Mouse (Mus musculus): Measurements from ENCODE around the gene Otx1. TPM values are rescaled to one million over a fixed set of nuclear protein-coding genes. Genes with fewer than 3 reads are reported as not detected.

The Otx1 gene
- total and polyA plus RNA-seq, 3 experiments: not detected

DNA sequence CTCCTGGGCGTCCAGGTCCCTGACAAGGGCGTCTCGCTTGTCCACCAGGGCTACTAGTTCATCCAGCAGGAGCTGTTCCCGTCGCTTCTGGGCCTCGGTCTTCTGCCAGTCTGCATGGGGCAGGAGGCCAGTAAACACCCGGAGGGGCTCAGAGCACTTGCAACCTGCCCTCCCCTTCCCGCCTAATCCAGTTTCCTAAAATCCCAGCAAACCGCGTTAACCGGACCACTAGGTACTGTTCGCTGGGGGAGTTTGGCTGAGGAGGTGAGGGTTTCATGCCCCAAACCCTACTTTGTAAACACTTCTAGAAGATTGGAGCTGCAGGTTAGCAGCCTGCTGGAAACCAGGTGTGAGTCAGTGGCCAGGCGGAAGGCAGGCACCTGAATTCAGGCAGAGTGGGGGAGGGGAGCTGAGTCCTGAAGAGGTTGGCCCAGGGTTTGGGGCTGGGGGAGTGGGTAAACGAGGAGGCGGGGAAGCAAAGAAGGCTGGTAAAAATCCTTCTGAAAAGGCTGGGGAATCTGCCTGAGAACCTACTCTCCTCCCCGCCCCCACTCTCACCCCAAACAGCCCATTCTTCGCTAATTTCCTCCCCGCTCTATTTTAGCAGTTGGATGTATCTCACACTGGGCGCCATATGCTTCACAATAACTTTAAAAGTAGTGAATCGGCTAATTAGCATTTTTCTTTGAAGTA is 4.5 kb upstream of the Otx1 start (continued):
- TF ChIP-seq POLR2A (IDR thresholded peaks at IDR 0.05; ENCODE audit: control insufficient read depth in 1 of 2, insufficient read depth in 1 of 2, low read depth in 1 of 2, low read length in 2 of 2, poor library complexity in 1 of 2): no peak

DNA sequence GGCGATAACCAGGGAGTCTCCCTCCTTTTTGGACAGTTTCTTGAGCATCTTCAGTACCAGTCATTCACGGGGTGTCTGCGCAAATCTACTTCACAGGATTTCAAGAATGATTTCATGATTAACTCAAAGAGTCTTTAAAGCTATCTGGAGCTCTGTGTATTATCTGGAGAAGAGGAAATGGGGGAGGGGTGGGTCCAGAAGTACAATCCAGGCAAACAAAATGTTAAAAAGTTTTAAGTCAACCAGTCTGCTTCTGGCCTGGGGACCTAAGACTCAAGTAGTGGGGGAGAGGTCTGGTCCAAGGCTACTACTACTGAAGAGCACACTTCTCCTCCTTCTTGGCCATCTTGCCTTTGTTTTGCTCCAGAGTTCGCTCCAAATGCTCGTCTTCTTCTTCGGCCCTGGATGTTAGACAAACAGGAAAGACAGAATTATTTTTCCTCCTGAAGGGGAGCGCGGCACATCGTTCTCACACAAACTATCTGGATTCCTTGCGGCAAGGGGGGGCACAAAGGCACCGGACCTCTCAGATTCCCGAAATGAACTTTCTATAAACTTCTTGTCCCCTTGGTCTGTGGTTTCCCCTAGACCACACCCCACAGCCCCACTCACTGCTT is 3.9 kb upstream of the Otx1 start:
- Histone ChIP-seq H3K4me3 (ENCODE audit: control insufficient read depth in 1 of 2, insufficient read depth in 1 of 2, low read depth in 2 of 2, low read length in 2 of 2) (no peak overlapping the region), H3K27me3 (ENCODE audit: control insufficient read depth in 1 of 2, insufficient read depth in 2 of 2, low read length in 2 of 2) (no peaks in the 10 kb centered on the region), H3K36me3 (ENCODE audit: control insufficient read depth in 1 of 2, insufficient read depth in 2 of 2, low read length in 2 of 2) (peaks cover 0 to 9% of the 10 kb centered on the region in 2 experiments; a peak in 2 of 4 replicates), H3K9ac (ENCODE audit: control insufficient read depth, low read depth, low read length, poor library complexity, severe bottlenecking) (no peak overlapping the region), H3K9me3 (replicated peaks; ENCODE audit: insufficient read depth, low read length) (no peaks in the 10 kb centered on the region), H3K27ac (ENCODE audit: control insufficient read depth, low read depth, low read length) (no peak overlapping the region), H3K79me2 (ENCODE audit: control insufficient read depth, insufficient read depth, low read length, poor library complexity) (no peaks in the 10 kb centered on the region), H3K4me1 (ENCODE audit: control insufficient read depth in 1 of 2, insufficient read depth in 2 of 2, low read length in 2 of 2) (peaks cover 0 to 15% of the 10 kb centered on the region in 2 experiments; a peak in 3 of 4 replicates)
- TF ChIP-seq TCF12 (IDR thresholded peaks at IDR 0.05; ENCODE audit: low read depth, low read length) (no peak), CHD2 (IDR thresholded peaks at IDR 0.05; ENCODE audit: low read length) (no peak), TBP (IDR thresholded peaks at IDR 0.05; ENCODE audit: low read depth, low read length) (no peak), RCOR1 (IDR thresholded peaks at IDR 0.05; ENCODE audit: low read depth, low read length) (no peak), ZMIZ1 (IDR thresholded peaks at IDR 0.05; ENCODE audit: low read depth, low read length) (no peak), JUND (IDR thresholded peaks at IDR 0.05; ENCODE audit: low read depth, low read length) (no peak), KAT2A (conservative IDR thresholded peaks at IDR 0.05; ENCODE audit: low read depth, low read length) (no peak), NRF1 (IDR thresholded peaks at IDR 0.05; ENCODE audit: insufficient read depth, low read depth, low read length, poor library complexity, severe bottlenecking) (no peak), RAD21 (IDR thresholded peaks at IDR 0.05; ENCODE audit: low read depth, low read length) (no peak)
- DNase-seq (ENCODE audit: low read depth, low spot score): no peak

DNA sequence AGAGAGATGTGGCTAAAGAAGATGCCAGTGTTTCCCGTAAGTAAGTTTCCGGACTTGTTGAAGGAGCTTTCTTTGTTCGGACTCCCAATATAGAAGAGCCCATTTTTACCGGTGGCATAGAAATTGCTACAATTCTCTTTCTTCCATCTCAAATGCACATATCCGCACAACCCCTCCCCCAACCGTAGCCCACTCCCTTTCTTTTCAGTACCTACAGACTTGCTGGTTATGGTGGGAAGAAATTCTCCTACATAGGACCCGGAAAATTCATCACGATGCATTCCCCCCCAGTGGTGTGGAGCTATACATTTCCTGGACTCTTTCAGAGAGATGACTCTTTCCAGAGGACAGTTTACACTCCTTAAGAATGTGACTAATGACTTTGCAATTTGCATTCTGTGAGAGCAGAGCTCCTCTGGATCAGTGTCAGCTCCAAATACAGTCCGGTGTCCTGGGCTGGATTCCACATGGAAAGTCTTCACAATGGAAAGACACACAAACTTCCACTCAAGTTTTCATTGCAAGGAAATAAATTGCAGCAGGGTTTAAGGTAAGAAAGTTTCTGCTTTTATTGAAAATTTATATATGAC is 2.7 kb upstream of the Otx1 start:
- H3K9me3 ChIP-seq (replicated peaks; ENCODE audit: insufficient read depth, low read length): no peaks in the 10 kb centered on the region
- H3K36me3 ChIP-seq (ENCODE audit: control insufficient read depth in 1 of 2, insufficient read depth in 2 of 2, low read length in 2 of 2): peaks cover 0 to 9% of the 10 kb centered on the region in 2 experiments; a peak in 2 of 4 replicates
- no peak overlapping the region for H3K9ac ChIP-seq (ENCODE audit: control insufficient read depth, low read depth, low read length, poor library complexity, severe bottlenecking)
- TF ChIP-seq SIN3A (IDR thresholded peaks at IDR 0.05; ENCODE audit: low read length) (no peak), TAL1 (IDR thresholded peaks at IDR 0.05; ENCODE audit: low read length) (no peak), ETS1 (IDR thresholded peaks at IDR 0.05; ENCODE audit: low read depth, low read length) (no peak), USF2 (IDR thresholded peaks at IDR 0.05; ENCODE audit: borderline replicate concordance in 1 of 2, insufficient read depth in 1 of 2, low read depth in 1 of 2, low read length in 2 of 2) (no peak), EP300 (IDR thresholded peaks at IDR 0.05; ENCODE audit: low read depth in 1 of 2, low read length in 2 of 2) (no peak), E2F4 (IDR thresholded peaks at IDR 0.05; ENCODE audit: borderline replicate concordance, low read depth, low read length) (no peak), GATA1 (IDR thresholded peaks at IDR 0.05; ENCODE audit: low read depth, low read length) (no peak), BHLHE40 (IDR thresholded peaks at IDR 0.05; ENCODE audit: borderline replicate concordance, low read depth, low read length) (no peak), TCF12 (IDR thresholded peaks at IDR 0.05; ENCODE audit: low read depth, low read length) (no peak), GABPA (IDR thresholded peaks at IDR 0.05; ENCODE audit: low read depth, low read length) (no peak), ZMIZ1 (IDR thresholded peaks at IDR 0.05; ENCODE audit: low read depth, low read length) (no peak), ZC3H11A (IDR thresholded peaks at IDR 0.05; ENCODE audit: low read depth, low read length) (no peak), SMC3 (IDR thresholded peaks at IDR 0.05; ENCODE audit: low read depth, low read length) (no peak), MYC (IDR thresholded peaks at IDR 0.05; ENCODE audit: low read depth, low read length) (no peak), NELFE (IDR thresholded peaks at IDR 0.05; ENCODE audit: low read depth, low read length) (no peak), ELF1 (IDR thresholded peaks at IDR 0.05; ENCODE audit: low read depth, low read length) (no peak), MAX (IDR thresholded peaks at IDR 0.05; ENCODE audit: low read length) (no peak)
- peaks cover 0 to 15% of the 10 kb centered on the region in 2 experiments; a peak in 3 of 4 replicates for H3K4me1 ChIP-seq (ENCODE audit: control insufficient read depth in 1 of 2, insufficient read depth in 2 of 2, low read length in 2 of 2)
- H3K79me2 ChIP-seq (ENCODE audit: control insufficient read depth, insufficient read depth, low read length, poor library complexity): no peaks in the 10 kb centered on the region
- no peak for DNase-seq (ENCODE audit: low read depth, low spot score)
- H3K27ac ChIP-seq (ENCODE audit: control insufficient read depth, low read depth, low read length): no peak overlapping the region
- H3K4me3 ChIP-seq (ENCODE audit: control insufficient read depth in 1 of 2, insufficient read depth in 1 of 2, low read depth in 2 of 2, low read length in 2 of 2): no peak overlapping the region
- H3K27me3 ChIP-seq (ENCODE audit: control insufficient read depth in 1 of 2, insufficient read depth in 2 of 2, low read length in 2 of 2): no peaks in the 10 kb centered on the region
